Mouse (Mus musculus): ENCODE data around the gene Ccdc187. TPM values are rescaled to one million over a fixed set of nuclear protein-coding genes. Genes with fewer than 3 reads are reported as not detected.

The Ccdc187 gene
- 6.0 and 10.6 TPM in 2 replicates for polyA plus RNA-seq (2012; rRNA removed)

DNA sequence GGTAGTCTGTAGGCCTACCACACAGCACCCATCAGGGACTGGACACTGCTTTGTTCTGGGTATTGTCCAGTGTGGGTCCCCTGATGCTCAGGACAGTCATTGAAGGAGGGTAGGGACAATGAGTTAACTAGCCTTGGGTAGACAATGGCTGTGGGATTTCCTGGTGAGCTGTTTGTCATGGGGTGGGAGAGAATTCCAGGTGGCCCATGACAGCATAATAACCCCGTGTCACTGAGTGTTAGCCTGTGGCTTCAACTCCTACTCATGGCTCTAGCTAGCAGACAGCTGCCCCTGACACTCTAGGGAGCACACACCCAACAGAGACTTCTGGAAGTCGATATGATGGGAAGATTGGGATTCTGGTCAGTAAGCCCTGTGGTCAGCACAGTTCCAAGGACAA lies at the start of gene Ccdc187:
Gene Ccdc187 (minus strand): TSS at position 101 of the 400 bp plus-strand sequence.
- no peak for DNase-seq (ENCODE audit: low read depth)

- no peak for DNase-seq (ENCODE audit: low read depth)
These were observed 48.5 kb upstream of the Ccdc187 start for GRCm38 (mm10) chr2:26342609-26343490.

GRCm38 (mm10) chr2:26342044-26342443 lies 47.7 kb upstream of the Ccdc187 start:
- DNase-seq (ENCODE audit: low read depth), result no peak

DNA sequence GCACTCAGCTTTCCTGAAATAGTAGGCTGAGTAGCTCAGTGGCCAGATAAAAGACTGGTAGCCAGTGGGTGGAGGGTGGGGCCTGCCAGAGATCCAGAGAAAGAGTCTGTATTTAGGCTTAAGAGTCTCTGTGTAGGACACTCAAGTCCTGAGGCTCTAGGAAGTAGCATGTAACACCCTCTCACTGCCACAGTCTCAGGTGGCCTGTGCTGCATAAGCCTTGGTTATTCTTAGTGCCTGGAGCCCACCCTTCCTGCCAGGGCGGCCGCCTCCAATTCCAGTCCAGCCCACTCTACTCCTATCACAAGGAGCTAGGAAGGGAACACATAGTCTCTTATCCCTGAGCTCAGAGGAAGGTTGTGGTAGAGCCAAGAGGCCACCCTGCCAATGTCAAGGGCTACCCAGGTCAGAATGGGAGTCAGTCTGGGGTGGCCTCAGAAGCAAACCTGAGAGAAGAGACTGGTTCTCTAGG lies 47.2 kb upstream of the Ccdc187 start:
- DNase-seq (ENCODE audit: low read depth), result no peak

DNA sequence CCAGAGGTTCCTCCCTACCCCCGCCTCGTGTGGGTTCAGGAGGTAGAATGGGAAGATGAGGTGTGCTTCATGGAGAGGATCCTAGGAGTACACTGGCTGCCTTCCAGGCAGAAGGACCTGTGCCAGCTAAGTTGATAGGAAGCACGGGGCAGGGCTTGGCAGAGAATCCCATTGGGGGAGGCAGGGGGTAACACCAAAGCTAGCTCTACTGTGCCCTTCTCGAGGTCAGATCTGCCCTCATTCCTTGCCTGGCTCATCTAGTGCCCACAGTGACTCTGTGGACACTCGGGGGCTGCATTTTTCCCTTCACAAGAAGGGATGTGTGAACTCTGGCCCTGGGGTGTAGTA lies 44.8 kb upstream of the Ccdc187 start:
- DNase-seq (ENCODE audit: low read depth), result no peak

GRCm38 (mm10) chr2:26338302-26339203 lies 44.2 kb upstream of the Ccdc187 start:
- DNase-seq (ENCODE audit: low read depth), result no peak

DNA sequence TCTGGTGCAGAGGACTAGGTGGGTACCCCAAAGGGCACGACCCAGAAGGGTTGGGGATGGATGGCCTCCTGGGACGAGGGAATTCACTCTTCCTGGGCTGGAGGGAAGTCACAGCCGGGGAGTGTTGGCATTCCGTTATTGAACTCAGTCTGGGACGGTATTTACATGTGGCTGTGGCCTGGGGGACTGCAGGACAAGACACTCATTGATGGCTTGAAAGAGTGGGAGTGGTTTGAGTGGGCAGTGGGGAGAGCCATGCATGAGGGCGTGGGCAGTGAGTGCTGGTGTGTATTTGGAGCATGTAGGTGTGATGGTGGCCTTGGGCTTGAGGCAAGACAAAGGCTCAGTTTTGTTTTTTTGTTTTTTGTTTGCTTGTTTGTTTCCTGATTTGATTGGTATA lies 36.3 kb upstream of the Ccdc187 start:
- no peak for DNase-seq (ENCODE audit: low read depth)

DNA sequence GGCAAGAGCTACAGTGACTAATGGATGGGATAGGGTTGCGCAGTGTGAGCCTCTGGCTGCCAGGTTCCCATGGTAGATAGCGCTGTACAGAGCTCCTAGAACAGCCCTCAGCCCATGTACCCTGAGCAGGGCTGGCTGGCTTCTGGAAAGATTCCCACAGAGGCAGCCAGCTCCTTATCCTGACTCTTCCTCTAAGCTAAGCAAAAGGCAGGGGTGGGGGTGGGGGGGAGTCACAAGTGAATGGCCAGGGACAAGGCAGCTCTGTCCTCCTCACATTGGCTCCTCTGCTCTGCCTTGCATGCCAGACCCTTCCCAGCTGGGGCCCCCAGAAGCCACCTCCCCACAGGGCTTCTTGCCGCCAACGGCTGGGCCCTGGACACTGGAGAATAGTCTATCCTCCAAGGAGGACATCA lies 35.7 kb upstream of the Ccdc187 start:
- DNase-seq (ENCODE audit: low read depth), result no peak

DNA sequence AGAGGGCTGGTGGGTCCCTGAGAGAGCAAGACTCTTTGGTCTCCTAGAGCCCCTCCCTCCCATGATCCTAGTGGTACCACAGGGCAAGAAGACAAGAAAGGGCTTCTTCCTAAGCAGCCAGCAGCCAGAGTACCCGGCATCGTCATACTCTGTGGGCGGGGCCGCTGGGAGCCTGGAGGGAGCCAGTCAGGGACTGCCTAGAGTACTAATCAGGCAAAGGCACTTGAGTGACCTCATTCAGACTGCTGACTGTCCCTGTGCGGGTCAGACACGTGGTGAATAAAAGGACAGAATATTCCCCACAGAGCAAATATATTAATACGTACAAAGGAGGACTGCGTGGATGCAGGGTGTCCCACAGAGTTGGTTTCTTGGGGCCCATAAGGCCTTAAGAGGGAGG lies 35.0 kb upstream of the Ccdc187 start:
- DNase-seq (ENCODE audit: low read depth), result no peak

DNA sequence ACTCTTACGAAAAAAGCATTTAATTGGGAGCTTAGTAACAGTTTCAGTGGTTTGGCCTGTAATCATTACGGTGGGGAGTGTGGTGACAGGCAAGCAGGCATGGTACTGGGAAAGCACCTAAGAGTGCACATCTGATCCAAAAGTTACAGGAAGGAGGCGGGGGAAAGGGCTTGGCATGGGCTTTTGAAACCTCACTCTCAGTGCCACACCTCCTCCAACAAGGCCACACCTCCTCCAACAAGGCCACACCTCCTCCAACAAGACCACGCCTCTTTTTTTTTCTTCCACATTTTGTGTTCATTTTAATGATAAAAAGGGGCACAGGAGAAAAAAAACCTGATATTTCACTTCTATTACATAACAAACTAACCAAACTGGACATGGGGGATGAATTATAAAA lies 33.5 kb upstream of the Ccdc187 start:
- no peak for DNase-seq (ENCODE audit: low read depth)

DNA sequence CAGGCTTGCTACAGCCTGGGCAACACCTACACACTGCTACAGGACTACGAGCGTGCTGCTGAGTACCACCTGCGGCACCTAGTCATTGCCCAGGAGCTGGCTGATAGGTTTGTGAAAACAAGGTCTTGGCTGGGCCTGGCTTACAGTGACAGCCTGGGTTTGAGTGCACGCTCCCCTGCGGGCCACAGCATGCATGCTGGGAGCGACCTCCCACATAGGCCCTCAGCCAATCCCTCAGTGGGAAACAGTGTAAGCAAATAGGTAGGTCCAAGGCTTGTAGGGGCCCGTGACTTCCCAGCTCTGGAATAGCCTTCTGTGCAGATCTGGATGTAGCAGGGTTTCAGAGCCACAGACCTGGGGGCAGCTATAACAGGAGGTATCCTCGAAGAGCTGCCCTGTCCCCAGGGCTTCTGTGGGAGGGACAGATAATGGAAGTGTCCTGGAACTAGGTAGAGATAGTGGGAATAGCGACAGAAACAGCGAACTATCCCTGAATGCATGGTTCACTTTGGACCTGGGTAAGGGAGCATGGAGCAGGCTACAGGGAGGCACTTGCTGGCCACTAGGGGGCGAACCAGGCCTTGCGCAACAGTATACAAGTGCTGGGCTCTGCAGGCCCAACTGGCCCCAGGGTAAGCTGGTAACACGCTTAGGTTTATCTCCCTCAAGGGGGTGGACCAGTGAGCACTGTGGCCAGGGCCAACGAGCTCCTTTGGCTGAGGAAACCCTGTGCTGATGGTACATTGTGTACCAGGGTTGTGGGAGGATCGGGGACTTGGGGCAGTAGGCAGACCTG lies 31.2 kb upstream of the Ccdc187 start:
- no peak for DNase-seq (ENCODE audit: low read depth)

DNA sequence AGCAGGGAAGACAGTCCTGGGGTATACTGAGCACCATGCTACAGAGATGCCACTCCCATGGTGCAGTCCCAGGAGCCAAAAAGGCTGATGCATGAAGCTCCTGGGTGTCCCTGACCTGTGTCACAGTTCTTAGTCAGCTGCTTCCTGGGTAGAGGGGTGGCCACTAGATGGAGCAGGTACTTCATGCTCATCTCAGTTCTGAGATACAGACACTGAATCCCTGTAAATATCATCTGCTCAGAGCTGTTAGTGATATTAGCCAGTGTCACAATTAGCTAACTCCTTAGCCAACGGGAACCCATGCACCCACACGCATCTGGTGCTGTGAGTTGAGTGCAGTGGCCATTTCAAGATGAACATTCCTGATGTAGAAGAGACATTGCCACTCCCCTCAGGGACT lies 30.6 kb upstream of the Ccdc187 start:
- DNase-seq (ENCODE audit: low read depth), result no peak

- DNase-seq (ENCODE audit: low read depth), result no peak
These were observed 29.4 kb upstream of the Ccdc187 start for GRCm38 (mm10) chr2:26323589-26324325.

DNA sequence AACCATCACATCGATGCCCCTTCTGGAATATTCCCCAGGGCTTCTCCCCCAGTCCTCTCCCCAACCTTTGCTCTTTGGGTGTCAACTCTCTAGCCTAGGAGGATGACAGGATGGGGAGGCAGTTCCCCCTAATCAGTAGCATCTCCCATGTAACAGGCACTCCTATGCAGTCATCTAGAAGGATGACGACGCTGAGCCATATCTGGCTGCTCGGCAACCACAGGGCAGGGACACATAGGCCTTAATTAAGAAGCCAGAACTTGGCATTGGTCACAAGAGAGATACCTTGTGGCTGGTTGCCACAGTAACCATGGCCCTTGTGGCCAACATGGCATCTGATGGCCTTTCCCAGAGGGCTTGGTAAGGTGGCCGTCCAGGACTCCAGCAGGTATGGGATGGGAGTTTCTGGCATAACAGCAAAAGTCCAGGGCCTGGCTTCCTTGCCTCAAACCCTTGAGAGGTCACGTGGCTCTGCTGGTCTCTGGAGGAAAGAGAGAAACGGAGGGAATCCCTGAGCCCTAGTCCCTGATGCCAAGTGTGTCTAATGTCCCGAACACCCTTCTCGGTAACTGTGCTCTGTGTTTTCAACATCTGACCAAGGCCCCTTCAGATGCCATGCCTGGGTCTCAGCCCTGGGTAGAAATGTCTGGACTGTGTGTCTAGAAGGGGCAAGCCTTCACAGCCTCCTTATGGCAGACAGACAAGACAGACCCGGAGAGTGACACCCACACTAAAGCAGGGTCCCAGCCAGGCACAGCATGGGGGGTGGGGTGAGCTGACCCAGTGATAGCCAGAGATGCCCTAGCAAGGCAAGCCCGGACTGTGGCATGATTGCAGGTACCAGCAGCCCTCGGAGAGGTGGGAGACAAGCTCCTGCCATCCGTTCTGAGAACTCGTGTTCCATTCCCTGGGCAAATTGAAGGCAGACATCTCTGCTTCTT lies 26.2 kb upstream of the Ccdc187 start:
- no peak for DNase-seq (ENCODE audit: low read depth)

GRCm38 (mm10) chr2:26319519-26320244 lies 25.3 kb upstream of the Ccdc187 start:
- DNase-seq (ENCODE audit: low read depth), result no peak

- DNase-seq (ENCODE audit: low read depth), result no peak
These were observed 24.8 kb upstream of the Ccdc187 start for GRCm38 (mm10) chr2:26319109-26319508.

DNA sequence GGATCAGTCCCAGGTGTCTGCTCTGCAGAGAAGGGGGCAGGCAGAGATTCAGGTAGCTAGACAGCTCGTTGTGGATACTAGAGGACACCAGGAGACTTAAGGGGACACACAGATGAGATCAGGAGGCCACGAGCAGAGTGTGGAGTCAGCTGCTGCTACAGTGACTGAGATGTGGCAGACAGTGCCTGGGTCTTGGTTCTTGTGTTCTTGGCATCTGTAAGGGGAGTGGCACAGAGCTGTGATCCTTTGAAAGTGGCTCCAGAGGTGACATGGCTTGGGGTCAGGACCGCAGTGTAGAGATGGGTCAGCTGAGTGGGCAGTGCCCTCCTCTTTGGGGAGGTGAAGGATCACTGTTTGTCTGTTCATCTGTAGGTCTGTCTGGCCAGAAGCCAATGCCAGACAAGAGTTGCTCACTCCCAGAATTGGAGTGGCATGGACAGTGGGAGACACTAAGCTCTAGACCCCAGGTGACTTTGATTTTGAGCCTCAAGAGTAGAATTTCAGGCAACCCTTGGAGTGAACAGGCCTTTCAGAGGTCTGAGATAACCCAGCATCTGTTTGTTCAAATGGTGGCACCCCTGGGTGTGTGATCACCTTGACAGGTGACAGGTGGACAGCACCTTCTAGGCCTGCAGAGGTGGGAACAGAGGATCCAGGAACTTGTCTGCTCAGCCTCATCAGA lies 23.8 kb upstream of the Ccdc187 start:
- DNase-seq (ENCODE audit: low read depth), result no peak

DNA sequence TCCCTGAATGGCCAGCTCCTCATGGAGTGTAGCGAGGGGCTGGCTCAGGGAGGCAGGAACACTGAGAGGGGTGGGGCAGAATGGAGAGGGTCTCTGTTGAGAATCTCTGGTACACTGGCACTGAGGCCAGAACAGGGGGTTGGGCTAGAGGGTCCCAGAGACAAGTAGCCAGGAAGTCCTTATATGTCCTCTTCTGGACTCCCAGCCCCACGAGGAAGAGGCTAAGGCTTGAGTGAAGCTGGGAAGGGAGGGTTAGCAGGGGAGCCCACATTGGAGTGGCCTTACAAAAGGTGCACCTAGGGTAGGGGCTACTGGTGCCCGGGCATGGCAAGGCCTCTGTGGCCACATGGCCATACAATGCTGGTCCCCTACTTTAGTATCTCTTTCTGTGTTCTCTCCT lies 23.0 kb upstream of the Ccdc187 start:
- no peak for DNase-seq (ENCODE audit: low read depth)

All from gonadal fat pad, adult 2 months (tissue).